Comparison of ENCODE assay signal across 8 mouse cellular contexts in genomic region chr8:36396493-36396892, GRCm38 (mm10).
"Had no signal": no experiment of that assay in that cellular context is flagged by ENCODE, and none has a peak within 500 bp of the region (broad histone marks: within the 10 kb centered on the region; RNA-seq: fewer than 3 reads in every experiment).

No protein-coding gene starts in this region.

- DNase-seq: kidney, postnatal 25 days; liver, embryonic 13.5 days; lung, adult 2 months; lung, postnatal 14 days; lung, postnatal 4 days; midbrain, embryonic 14.5 days; thymus, adult 2 months; thymus, postnatal 25 days had no signal
